Mouse (Mus musculus) intestine, embryonic 16.5 days (tissue): ENCODE data around the gene Vwf. TPM values are rescaled to one million over a fixed set of nuclear protein-coding genes. Genes with fewer than 3 reads are reported as not detected.

Experiments
- ATAC-seq: fragments of 200-750 bp; cut with Nextera tagmentation; 2 replicates; pipeline ENCODE4 v1.8.0; 2017; ENCODE audit warnings: moderate TSS enrichment, moderate library complexity
- H3K27ac ChIP-seq: fragments of 300-500 bp; sonication (generic); 2 replicates; pipeline ENCODE4 v1.5.1; 2014; ENCODE audit warnings: mild to moderate bottlenecking, low read length
- H3K27me3 ChIP-seq: fragments of 300-500 bp; sonication (generic); replicated peaks from 2 replicates; pipeline ENCODE4 v1.6.1; 2014; ENCODE audit warnings: low read length, control low read depth, mixed read lengths; ENCODE audit not compliant: control insufficient read depth, insufficient read depth
- H3K36me3 ChIP-seq: fragments of 300-500 bp; sonication (generic); 2 replicates; pipeline ENCODE4 v1.6.1; 2014; ENCODE audit warnings: low read length, control low read depth; ENCODE audit not compliant: control insufficient read depth, insufficient read depth
- H3K4me1 ChIP-seq: fragments of 300-500 bp; sonication (generic); 2 replicates; pipeline ENCODE4 v1.6.1; 2014; ENCODE audit warnings: low read length, control low read depth, mixed read lengths; ENCODE audit not compliant: control insufficient read depth, insufficient read depth
- H3K4me2 ChIP-seq: fragments of 300-500 bp; sonication (generic); 2 replicates; pipeline ENCODE4 v1.6.1; 2014; ENCODE audit warnings: low read depth, low read length, control low read depth
- H3K4me3 ChIP-seq: fragments of 300-500 bp; sonication (generic); 2 replicates; pipeline ENCODE4 v1.5.1; 2014; ENCODE audit warnings: mild to moderate bottlenecking, low read length
- H3K9ac ChIP-seq: fragments of 300-500 bp; sonication (generic); 2 replicates; pipeline ENCODE4 v1.6.1; 2014; ENCODE audit warnings: low read depth, low read length
- H3K9me3 ChIP-seq: fragments of 300-500 bp; sonication (generic); 2 replicates; pipeline ENCODE4 v1.6.1; 2016; ENCODE audit warnings: low read length, control low read depth; ENCODE audit not compliant: control insufficient read depth
- WGBS: fragments of 180-500 bp; shearing (Covaris S2); extraction: QIAGEN DNeasy Blood & Tissue Kit; methylation state at CpG from one replicate; pipeline ENCODE4 v1.1.7; 2014; 5-methylcytosine and 5-hydroxymethylcytosine counted together
- polyA plus RNA-seq: library from polyadenylated mRNA; unstranded; fragments of >200 nt; fragmentation: Nextera tagmentation; extraction: Ambion mirVana; gene quantifications from 2 replicates; pipeline ENCODE4 v1.2.1, GENCODE M21; 2015

Gene Vwf
- polyA plus RNA-seq, 1 experiment from 2014 or later = 7.0 TPM

- H3K9ac ChIP-seq = no peak overlapping the region
- H3K9me3 ChIP-seq = no peaks in the 10 kb centered on the region
- no peak overlapping the region for H3K27ac ChIP-seq
- H3K4me3 ChIP-seq = no peak overlapping the region
- WGBS = 46% methylated on average over 6 of the region's 6 CpGs
- no peaks in the 10 kb centered on the region for H3K36me3 ChIP-seq
- no peak overlapping the region for H3K4me2 ChIP-seq
- H3K27me3 ChIP-seq = no peaks in the 10 kb centered on the region
- ATAC-seq = no peak
- no peaks in the 10 kb centered on the region for H3K4me1 ChIP-seq
Measured at GRCm38 (mm10) chr6:125620764-125621163, 74.2 kb downstream of the Vwf start.

GRCm38 (mm10) chr6:125622434-125622833 lies 75.9 kb downstream of the Vwf start:
- no peak overlapping the region for H3K4me3 ChIP-seq
- H3K4me2 ChIP-seq = no peak overlapping the region
- WGBS = 68% methylated on average over 2 of the region's 2 CpGs
- H3K9ac ChIP-seq = no peak overlapping the region
- H3K27me3 ChIP-seq = no peaks in the 10 kb centered on the region
- H3K36me3 ChIP-seq = no peaks in the 10 kb centered on the region
- no peaks in the 10 kb centered on the region for H3K4me1 ChIP-seq
- H3K27ac ChIP-seq = no peak overlapping the region
- no peaks in the 10 kb centered on the region for H3K9me3 ChIP-seq
- peak; percentile 38; the same call in 1 of the 2 replicates for ATAC-seq

GRCm38 (mm10) chr6:125640486-125640885 lies 93.9 kb downstream of the Vwf start:
- WGBS = 39% methylated on average over 4 of the region's 4 CpGs
- ATAC-seq = peak; percentile 81
- H3K36me3 ChIP-seq = no peaks in the 10 kb centered on the region
- H3K27ac ChIP-seq = no peak overlapping the region
- no peak overlapping the region for H3K9ac ChIP-seq
- no peak overlapping the region for H3K4me2 ChIP-seq
- no peaks in the 10 kb centered on the region for H3K9me3 ChIP-seq
- no peak overlapping the region for H3K4me3 ChIP-seq
- H3K4me1 ChIP-seq = no peaks in the 10 kb centered on the region
- H3K27me3 ChIP-seq = no peaks in the 10 kb centered on the region

GRCm38 (mm10) chr6:125641146-125641545 lies 94.6 kb downstream of the Vwf start:
- H3K36me3 ChIP-seq = no peaks in the 10 kb centered on the region
- ATAC-seq = no peak

GRCm38 (mm10) chr6:125648964-125649363 lies 102.4 kb downstream of the Vwf start:
- H3K4me2 ChIP-seq = no peak overlapping the region
- no peaks in the 10 kb centered on the region for H3K4me1 ChIP-seq
- no peak overlapping the region for H3K4me3 ChIP-seq
- no peak overlapping the region for H3K9ac ChIP-seq
- ATAC-seq = no peak
- no peaks in the 10 kb centered on the region for H3K27me3 ChIP-seq
- no peaks in the 10 kb centered on the region for H3K9me3 ChIP-seq
- H3K27ac ChIP-seq = no peak overlapping the region
- 74% methylated on average over 12 of the region's 12 CpGs for WGBS
- no peaks in the 10 kb centered on the region for H3K36me3 ChIP-seq

More at GRCm38 (mm10) chr6:125641146-125641545, 94.6 kb downstream of the Vwf start:
- H3K4me1 ChIP-seq = no peaks in the 10 kb centered on the region
- no peak overlapping the region for H3K4me2 ChIP-seq
- no peak overlapping the region for H3K4me3 ChIP-seq
- no peak overlapping the region for H3K9ac ChIP-seq
- H3K27ac ChIP-seq = no peak overlapping the region
- no peaks in the 10 kb centered on the region for H3K9me3 ChIP-seq
- H3K27me3 ChIP-seq = no peaks in the 10 kb centered on the region
- 80% methylated on average over 8 of the region's 8 CpGs for WGBS

DNA sequence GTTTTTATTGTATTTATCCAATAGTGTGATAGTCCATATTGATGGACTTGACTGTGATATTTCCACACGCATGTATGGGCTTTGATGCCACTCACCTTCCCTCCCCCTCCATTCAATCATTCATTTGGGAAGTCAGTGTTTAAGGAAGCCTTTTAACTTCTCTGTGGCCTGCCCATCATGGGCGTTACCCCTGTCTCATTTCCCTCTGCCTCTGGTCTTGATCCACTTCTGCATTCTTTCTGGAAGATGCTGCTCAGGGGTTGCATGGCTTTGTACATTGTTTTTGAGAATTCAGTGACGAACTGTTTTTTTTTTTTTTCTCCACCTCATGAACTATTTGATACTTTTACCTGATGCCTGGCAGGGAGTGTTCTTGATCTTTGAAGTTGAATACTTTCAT lies 104.8 kb downstream of the Vwf start:
- Histone ChIP-seq H3K9me3 (no peaks in the 10 kb centered on the region), H3K4me2 (no peak overlapping the region), H3K4me3 (no peak overlapping the region), H3K9ac (no peak overlapping the region), H3K36me3 (no peaks in the 10 kb centered on the region), H3K27me3 (no peaks in the 10 kb centered on the region), H3K27ac (no peak overlapping the region), H3K4me1 (no peaks in the 10 kb centered on the region)
- no peak for ATAC-seq
- 70% methylated on average over 3 of the region's 3 CpGs for WGBS

DNA sequence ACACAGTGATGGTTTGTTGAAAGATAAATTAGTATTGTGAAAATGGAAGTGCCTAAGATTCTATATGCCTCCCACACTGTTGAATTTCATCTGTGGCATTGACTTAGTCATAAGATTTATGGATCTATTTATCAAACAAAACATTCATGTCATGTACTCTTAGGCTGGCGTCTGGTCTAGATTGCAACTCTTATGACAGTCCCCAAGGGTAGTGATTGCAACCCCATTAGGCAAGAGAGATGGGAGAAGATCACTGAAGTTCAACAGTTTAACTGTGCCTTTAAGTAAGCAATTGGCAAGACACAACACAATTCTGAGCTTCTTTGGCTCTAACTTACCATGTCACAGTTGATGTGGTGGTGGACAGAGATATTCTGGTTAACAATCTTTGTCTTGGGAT lies 106.8 kb downstream of the Vwf start:
- no peaks in the 10 kb centered on the region for H3K9me3 ChIP-seq
- WGBS = 59% methylated on average over 1 of the region's 1 CpGs
- no peak overlapping the region for H3K4me2 ChIP-seq
- no peak overlapping the region for H3K27ac ChIP-seq
- no peak for ATAC-seq
- H3K4me1 ChIP-seq = no peaks in the 10 kb centered on the region
- no peaks in the 10 kb centered on the region for H3K27me3 ChIP-seq
- H3K4me3 ChIP-seq = no peak overlapping the region
- no peaks in the 10 kb centered on the region for H3K36me3 ChIP-seq
- no peak overlapping the region for H3K9ac ChIP-seq

- no peak for ATAC-seq
- Histone ChIP-seq H3K4me2 (no peak overlapping the region), H3K27ac (no peak overlapping the region), H3K9ac (no peak overlapping the region), H3K4me3 (no peak overlapping the region), H3K27me3 (no peaks in the 10 kb centered on the region), H3K9me3 (no peaks in the 10 kb centered on the region), H3K4me1 (no peaks in the 10 kb centered on the region), H3K36me3 (no peaks in the 10 kb centered on the region)
- 80% methylated on average over 13 of the region's 13 CpGs for WGBS
Measured at GRCm38 (mm10) chr6:125656921-125657320, 110.3 kb downstream of the Vwf start.

DNA sequence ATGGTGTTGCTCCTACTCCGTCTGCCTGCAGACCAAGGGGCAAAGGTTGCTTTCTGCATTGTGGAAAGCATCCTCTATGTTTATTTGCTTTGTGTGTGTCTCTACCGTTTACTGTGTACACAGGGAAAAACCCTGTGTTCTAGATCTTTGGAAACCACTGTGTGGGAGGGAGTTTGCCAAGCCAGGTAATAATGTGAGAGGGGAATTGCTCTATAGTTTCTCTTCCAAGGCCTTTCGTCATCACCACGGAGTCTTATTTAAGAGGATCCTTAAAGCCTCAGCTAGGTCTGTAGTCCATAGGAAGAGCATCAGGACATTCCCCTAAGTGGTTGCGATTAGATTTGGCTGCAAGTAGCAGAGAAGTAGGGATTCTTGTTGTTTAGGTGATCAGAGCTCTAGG lies 111.4 kb downstream of the Vwf start:
- H3K27me3 ChIP-seq = no peaks in the 10 kb centered on the region
- no peaks in the 10 kb centered on the region for H3K9me3 ChIP-seq
- H3K4me2 ChIP-seq = no peak overlapping the region
- no peaks in the 10 kb centered on the region for H3K4me1 ChIP-seq
- no peaks in the 10 kb centered on the region for H3K36me3 ChIP-seq
- no peak overlapping the region for H3K9ac ChIP-seq
- ATAC-seq = no peak
- no peak overlapping the region for H3K27ac ChIP-seq
- no peak overlapping the region for H3K4me3 ChIP-seq
- 73% methylated on average over 5 of the region's 5 CpGs for WGBS

DNA sequence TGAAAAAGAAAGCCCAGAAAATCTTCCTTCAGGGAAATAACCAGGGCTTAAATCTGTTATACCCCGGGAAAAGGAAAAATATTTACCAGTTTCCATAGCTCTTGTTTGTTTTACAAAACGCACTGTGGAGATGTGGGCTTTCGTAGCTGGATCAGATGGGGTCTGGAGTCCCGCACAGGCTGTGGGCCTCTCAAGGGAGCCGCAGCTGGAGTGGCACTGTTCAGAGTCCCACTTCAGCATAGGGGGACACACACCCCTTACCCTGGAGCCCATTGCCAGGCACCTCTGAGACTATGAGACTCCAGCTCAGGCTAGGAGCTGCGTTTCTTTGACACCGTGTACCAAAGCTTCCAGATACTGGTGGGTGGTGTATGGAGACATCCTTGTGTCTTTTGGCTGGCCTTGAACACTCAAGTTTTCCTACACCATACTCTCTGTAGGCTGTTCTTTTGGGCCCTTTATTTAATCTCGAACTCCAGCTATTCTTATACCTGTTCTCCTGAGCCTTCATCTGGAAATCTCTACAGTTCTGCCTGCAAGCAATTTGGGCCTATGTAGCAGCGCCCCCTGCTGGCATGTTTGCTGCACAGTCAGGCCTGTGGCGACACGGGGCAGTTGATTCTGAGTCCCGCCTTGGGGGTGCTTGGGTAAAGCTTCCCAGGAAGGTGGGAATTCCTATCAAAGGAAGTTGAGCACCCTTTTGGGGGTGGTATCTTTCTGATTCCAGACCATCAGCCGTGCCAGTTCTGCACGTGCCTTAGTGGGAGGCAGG lies 114.7 kb downstream of the Vwf start:
- no peak overlapping the region for H3K4me2 ChIP-seq
- WGBS = 43% methylated on average over 14 of the region's 14 CpGs
- 0 out of 2 replicates have a peak, but pooled peaks have one; percentile 21 for ATAC-seq
- H3K27me3 ChIP-seq = no peaks in the 10 kb centered on the region
- H3K9ac ChIP-seq = no peak overlapping the region
- no peak overlapping the region for H3K27ac ChIP-seq
- H3K9me3 ChIP-seq = no peaks in the 10 kb centered on the region
- no peaks in the 10 kb centered on the region for H3K4me1 ChIP-seq
- no peak overlapping the region for H3K4me3 ChIP-seq
- no peaks in the 10 kb centered on the region for H3K36me3 ChIP-seq
